Mouse (Mus musculus) c-Kit-positive CD71-positive TER-119-positive erythroid progenitor cells, embryonic 14.5 days (primary cell): ENCODE results near the gene Cacna2d1.

ENCODE experiments used
- DNase-seq: peaks from one replicate; pipeline ENCODE4 v3.0.0-alpha.2; 2013; ENCODE audit warnings: low spot score

The Cacna2d1 gene

GRCm38 (mm10) chr5:16062773-16063172 is 128.3 kb downstream of the Cacna2d1 start:
- DNase-seq: no peak

- DNase-seq: no peak
These were observed 128.8 kb downstream of the Cacna2d1 start for GRCm38 (mm10) chr5:16063273-16063672.

GRCm38 (mm10) chr5:16063949-16064348 is 129.5 kb downstream of the Cacna2d1 start:
- DNase-seq: no peak

DNA sequence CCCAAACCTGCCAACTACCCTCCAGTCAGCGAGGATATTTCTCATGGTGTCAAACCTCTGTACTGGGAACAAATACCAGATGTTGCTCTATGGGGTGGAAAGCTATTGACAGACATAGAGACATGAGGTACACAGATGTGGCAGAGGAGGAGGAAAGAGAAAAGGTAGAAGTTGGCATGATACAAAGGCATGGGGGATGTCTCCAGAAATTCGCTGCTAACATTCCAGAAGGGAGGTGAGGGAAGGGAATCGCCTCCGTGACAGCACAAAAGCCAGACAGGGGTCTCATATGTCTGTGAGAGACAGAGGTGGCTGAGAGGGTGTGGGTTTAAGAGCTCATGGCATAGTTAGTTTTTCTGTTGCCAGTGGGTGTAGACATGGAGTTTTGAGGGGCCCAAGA is 131.3 kb downstream of the Cacna2d1 start:
- DNase-seq: no peak

GRCm38 (mm10) chr5:16082253-16082652 is 147.8 kb downstream of the Cacna2d1 start:
- DNase-seq: no peak

DNA sequence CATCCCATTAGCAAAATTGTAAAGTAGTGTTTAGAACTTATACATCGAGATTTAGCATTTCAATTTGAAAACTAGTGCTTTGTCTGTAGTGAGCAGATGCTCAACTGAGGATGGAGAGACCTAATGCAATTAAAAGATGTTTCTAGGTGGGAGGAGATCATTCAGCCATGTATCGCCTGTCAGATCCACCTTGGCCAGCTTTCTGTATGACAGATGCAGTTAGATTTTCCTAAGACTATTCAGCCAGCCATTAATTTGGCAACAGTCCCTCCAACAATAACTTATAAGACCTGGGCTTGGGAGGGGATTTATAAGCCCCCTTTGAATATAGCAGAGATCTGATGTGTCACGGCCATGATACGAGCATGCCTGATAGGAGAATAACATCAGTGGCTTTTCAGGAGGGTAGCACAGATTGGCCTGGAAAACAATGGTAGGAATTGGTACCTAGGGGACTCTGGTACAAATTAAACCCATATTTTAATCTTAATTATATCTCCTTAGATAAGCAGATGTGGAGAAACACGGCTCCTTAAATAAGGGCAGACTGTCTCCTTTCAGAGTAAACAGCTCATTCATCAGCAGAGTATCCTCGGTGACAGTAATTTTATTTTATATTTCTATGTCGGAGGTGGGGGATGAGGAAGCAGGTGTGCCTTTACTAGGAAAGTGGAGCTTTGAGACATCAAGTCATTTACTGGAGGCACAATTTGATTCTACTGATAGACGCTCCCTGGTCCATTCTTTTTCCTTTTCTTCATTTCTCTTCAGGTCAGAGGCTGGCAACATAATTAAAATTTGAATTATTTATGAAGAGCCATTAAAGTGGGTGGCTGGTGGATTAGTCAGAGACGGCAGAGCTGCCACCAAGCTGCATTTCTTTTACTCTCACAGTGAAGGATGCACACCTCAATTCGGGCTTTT is 152.8 kb downstream of the Cacna2d1 start:
- no peak for DNase-seq

DNA sequence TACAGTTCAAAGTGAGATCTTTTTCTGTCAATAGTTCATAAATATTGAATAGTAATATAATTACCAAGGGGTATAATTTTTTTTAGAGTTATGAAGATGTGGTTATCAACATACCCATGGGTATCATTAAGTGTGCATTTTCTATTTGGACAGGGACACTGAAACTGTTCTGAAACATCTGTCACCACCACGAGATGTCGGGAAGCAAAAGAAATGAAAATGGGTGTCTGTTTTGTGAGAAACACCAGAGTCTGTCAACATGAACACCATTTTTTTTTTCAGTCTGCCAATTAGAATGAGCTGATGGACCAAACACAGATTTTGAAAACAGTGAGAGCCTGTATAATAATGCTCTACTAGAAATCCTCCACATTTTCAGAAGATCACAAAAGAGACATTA is 153.5 kb downstream of the Cacna2d1 start:
- DNase-seq: no peak

DNA sequence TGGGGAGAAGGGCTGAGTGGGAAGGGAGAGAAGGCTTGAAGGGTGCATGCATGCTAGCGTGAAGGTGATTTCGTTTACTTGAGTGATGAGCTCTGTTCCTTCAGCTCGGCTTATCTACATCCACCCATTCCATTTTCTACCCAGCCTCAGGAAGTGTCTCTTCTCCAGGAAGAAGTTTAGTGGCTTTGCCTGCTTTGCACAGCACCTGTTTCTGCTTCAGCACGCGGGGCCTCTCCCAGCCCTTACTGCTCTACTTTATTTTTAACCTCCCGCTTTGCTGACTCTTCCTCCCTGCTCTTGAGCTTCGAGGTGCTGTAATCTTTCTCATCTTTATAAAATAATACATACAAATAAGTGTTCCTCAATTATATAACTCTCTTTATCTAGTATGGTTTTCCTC is 158.0 kb downstream of the Cacna2d1 start:
- DNase-seq: no peak

DNA sequence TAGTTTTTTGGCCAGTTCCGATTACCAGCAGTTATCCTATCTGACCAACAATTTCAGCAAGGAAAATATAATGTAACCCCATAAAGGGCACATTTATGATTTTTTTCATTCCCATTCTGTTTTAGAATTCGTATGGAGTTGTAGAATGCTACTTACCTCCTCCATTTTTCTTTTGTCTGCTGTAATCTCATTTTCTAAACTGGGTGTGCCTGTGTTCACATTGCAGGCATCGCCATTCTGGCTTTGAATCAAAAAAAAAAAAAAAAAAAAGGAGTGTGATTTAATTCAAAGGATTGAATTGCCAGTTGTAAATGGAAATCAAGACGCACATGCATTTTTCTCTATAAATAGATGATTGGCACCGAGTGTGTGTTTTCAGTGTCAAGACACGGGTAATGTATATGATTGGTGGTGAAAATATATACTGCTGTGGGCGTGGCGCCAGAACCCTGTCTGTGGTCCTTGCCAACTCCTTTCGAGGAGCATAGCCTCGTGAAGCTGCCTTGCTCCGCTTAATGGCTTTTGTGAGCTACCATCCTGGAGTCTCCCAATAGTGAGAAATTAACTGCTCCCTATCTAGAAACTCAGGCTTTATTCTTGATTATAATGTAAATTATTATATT is 158.7 kb downstream of the Cacna2d1 start:
- no peak for DNase-seq

GRCm38 (mm10) chr5:16095345-16095744 is 160.9 kb downstream of the Cacna2d1 start:
- DNase-seq: no peak

DNA sequence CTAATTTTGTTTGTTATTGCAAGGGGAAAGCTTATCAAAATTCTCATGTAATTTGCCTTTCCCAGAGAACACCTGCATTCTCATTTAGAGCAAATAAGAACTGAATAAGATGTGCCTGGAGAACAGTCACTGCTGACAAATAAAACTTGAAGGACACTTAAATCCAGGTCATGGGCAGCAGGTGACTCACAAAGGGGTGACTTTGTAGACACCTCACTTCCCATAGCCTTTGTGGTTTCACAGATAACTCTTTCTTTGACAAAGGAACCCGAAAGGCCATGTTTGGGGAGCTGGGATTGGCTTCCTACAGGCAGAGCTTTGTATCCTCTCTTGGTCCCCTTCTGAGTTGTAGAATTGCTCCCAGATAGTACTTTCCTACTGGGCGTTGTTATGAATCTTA is 164.3 kb downstream of the Cacna2d1 start:
- DNase-seq: no peak

DNA sequence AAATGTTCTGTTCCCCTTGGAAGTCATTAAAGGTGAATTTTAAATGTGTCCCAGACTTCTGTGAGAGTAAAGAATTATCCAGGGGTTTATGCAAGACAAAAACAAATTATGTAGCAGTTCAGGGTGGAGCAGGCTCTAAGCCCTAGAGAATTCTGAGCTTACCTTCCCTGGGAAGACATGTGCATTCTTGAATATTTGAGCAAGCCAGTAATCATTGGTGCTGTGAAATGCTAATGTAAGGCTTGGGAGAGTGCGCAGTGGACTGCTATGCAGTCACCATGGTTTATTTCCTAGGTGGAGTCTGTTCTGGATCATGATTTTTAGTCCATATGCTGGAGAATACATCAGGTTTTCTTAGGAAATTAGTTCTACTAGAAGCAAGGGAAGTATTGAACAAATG is 167.3 kb downstream of the Cacna2d1 start:
- no peak for DNase-seq

- DNase-seq: no peak
These were observed 171.2 kb downstream of the Cacna2d1 start for GRCm38 (mm10) chr5:16105701-16106100.

- no peak for DNase-seq
These were observed 176.2 kb downstream of the Cacna2d1 start for GRCm38 (mm10) chr5:16110643-16111042.

GRCm38 (mm10) chr5:16113879-16114278 is 179.4 kb downstream of the Cacna2d1 start:
- DNase-seq: no peak

DNA sequence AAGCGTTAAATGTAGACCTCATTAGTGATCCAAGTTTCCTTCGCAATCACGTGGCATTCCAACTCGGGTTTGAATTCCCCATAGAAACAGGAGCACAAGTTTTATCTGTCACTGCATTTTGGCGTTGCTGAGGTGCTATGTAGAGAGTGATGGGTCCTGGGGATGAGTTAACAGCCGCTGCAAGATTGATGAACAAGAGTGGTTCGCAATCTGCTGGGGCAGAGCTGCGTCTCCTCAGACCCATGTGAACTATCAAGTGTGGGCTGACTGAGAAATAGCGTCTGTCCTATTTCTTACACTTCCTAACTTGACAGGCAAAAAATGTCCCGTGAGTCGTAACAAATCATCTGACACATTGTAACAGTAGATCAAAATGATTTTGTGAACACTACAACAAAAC is 186.8 kb downstream of the Cacna2d1 start:
- no peak for DNase-seq

DNA sequence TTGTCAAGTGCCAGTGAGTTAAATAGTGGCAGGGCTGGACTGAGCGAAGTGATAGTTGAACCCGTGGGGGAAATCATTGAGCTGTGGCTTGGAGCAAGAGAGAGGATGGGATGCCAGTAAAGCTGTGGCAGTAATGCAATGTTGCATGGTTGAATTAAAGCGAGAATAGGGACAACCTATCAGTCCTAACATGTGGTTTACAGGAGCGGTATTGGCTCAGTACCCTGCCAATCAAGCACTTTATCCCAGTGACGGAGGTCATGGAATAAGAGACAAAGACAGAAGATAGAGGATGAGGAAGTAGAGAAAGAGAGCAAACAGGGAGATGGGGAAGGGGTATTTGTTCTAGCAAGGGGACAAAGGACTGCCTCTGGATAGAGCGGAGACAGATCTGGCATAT is 187.6 kb downstream of the Cacna2d1 start:
- DNase-seq: no peak

GRCm38 (mm10) chr5:16134286-16135094 is 200.0 kb downstream of the Cacna2d1 start:
- no peak for DNase-seq

DNA sequence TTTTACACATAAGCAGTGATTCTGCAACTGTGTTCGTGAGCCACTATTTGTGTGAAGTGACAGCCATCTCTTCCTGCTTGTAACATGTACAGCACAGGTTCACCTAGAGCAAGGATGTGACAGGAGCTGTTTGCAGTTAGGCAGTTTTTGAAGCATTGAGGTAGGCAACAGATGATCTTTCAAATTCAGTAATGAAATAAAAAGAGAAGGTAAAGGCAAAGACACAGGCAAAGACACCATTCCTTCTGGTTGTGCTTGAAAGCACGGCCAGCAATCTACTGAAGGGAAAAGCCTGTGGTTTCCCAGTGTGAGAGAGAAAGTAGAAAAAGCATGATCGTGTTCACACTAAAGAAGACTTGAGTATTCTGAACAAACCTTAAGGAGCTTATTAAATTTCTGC is 201.5 kb downstream of the Cacna2d1 start:
- no peak for DNase-seq

DNA sequence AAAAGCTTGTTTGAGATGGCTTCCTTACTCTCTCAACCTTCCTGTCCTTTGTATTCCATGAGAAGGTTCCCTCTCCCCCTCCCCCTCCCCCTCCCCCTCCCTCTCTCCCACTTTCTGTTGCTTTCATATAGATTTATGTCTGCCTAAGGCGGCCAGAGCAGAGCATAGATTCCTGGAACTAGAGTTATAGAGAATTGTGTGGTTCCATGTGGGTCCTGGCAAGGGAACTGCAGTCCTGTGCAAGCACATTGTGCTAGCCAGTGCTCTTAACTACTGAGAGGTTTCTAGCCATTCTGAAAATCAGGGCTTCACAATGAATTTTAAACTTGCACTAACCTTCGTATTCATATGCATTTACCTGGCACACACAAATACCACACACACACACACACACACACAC is 202.3 kb downstream of the Cacna2d1 start:
- DNase-seq: no peak

- no peak for DNase-seq
These were observed 212.1 kb downstream of the Cacna2d1 start for GRCm38 (mm10) chr5:16146602-16147001.

DNA sequence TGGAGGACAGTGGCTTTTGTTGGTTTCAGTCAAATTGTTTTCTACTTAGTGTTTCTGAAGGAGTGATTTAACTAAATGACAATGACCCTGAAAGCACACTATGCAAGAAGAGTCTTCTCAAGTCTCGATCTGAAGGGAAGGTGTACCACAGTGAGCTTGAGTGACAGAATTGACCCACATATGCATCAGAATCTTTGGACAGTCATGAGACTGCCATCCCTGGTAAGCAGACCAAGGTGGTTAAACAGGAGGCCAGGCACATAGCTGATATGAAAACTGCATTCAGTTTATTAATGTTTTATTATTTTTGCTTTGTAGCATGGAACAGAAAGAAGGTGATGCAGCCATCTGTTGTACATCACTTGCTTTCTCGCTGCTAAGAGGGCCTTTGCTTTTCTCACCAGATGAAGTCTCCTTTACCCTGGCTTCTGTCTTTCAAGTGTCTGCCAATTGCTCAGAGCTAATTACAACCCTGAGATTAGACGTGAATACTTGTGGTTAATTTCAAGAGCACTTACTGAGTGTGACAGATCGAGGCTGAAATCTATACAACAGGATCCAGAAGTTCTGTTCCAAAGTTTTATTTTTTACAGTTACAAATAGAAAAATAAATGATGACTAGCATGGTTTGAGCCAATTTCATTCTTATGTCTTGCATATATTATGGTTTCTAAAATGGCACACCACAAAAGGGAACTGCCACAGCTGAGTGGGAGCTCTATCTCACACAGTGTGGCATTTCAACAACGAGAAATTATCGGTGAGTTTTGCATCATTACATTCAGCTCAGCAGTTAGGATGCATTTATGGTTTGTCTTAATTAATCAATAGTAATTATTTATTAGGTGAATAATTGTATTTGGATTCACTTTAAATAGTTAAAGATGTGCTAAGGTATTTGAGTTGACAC is 221.1 kb downstream of the Cacna2d1 start:
- no peak for DNase-seq
